Mouse (Mus musculus) mouse embryonic stem cell (cell line): ENCODE results near the gene Lrrn2.

Source experiments
- in situ Hi-C, 2 experiments: fragments of 300-500 bp; cut with MboI; formaldehyde crosslinking; loops; 1 replicate in 1 of 2; 3 replicates in 1 of 2; pipeline ENCODE4 v1.14.3; 2019 to 2020; ENCODE audit warnings: low sequenced_read_pairs in 2 of 2, low pct_unique_long_range_greater_than_20kb in 1 of 2, mixed read lengths in 1 of 2; ENCODE audit not compliant: unreplicated experiment in 1 of 2

Gene Lrrn2

GRCm38 (mm10) chr1:132921071-132921470 lies 41.0 kb downstream of the Lrrn2 start:
- in situ Hi-C loops, result no loop called here

GRCm38 (mm10) chr1:132922257-132922656 lies 42.2 kb downstream of the Lrrn2 start:
- in situ Hi-C loops, result no loop called here

- in situ Hi-C loops, result no loop called here
These were observed 45.2 kb downstream of the Lrrn2 start for GRCm38 (mm10) chr1:132925270-132925669.

GRCm38 (mm10) chr1:132928032-132928906 lies 48.2 kb downstream of the Lrrn2 start:
- in situ Hi-C loops, result no loop called here

GRCm38 (mm10) chr1:132928907-132929250 lies 48.8 kb downstream of the Lrrn2 start:
- in situ Hi-C loops, result no loop called here

- in situ Hi-C loops, result no loop called here
These were observed 50.2 kb downstream of the Lrrn2 start for GRCm38 (mm10) chr1:132930291-132930690.

- in situ Hi-C loops, result no loop called here
These were observed 52.3 kb downstream of the Lrrn2 start for GRCm38 (mm10) chr1:132932421-132932820.

- in situ Hi-C loops, result no loop called here
These were observed 54.8 kb downstream of the Lrrn2 start for GRCm38 (mm10) chr1:132934856-132935255.

- in situ Hi-C loops, result no loop called here
These were observed 57.4 kb downstream of the Lrrn2 start for GRCm38 (mm10) chr1:132937296-132938030.

GRCm38 (mm10) chr1:132938975-132939374 lies 58.9 kb downstream of the Lrrn2 start:
- in situ Hi-C loops, result no loop called here

GRCm38 (mm10) chr1:132945826-132946225 lies 65.8 kb downstream of the Lrrn2 start:
- in situ Hi-C loops, result no loop called here

GRCm38 (mm10) chr1:132947811-132948210 lies 67.7 kb downstream of the Lrrn2 start:
- in situ Hi-C loops, result no loop called here

- in situ Hi-C loops, result loop anchor here in 1 of 2 experiments (5.0 kb wide), 1 partner anchor 190 kb away; no protein-coding TSS in a partner anchor
These were observed 76.7 kb downstream of the Lrrn2 start for GRCm38 (mm10) chr1:132956809-132957208.

- in situ Hi-C loops, result loop anchor here in 1 of 2 experiments (5.0 kb wide), 1 partner anchor 199 kb away; no protein-coding TSS in a partner anchor
These were observed 81.7 kb downstream of the Lrrn2 start for GRCm38 (mm10) chr1:132961751-132962150.

GRCm38 (mm10) chr1:132964106-132964505 lies 84.0 kb downstream of the Lrrn2 start:
- in situ Hi-C loops, result loop anchor here in 1 of 2 experiments (5.0 kb wide), 1 partner anchor 202 kb away; no protein-coding TSS in a partner anchor

- in situ Hi-C loops, result loop anchor here in 1 of 2 experiments (5.0 kb wide), 1 partner anchor 202 kb away; no protein-coding TSS in a partner anchor
These were observed 84.6 kb downstream of the Lrrn2 start for GRCm38 (mm10) chr1:132964691-132965090.

- in situ Hi-C loops, result no loop called here
These were observed 88.6 kb downstream of the Lrrn2 start for GRCm38 (mm10) chr1:132968659-132969058.

- in situ Hi-C loops, result no loop called here
These were observed 97.3 kb downstream of the Lrrn2 start for GRCm38 (mm10) chr1:132977402-132977801.

GRCm38 (mm10) chr1:132981232-132981631 lies 101.2 kb downstream of the Lrrn2 start:
- in situ Hi-C loops, result no loop called here
